Mouse (Mus musculus): Measurements from ENCODE around the gene Slfn4. TPM values are rescaled to one million over a fixed set of nuclear protein-coding genes. Genes with fewer than 3 reads are reported as not detected.
"Not testable (repeated sequence)": the region's sequence is repeated elsewhere in the genome, so short reads cannot be mapped to it uniquely, and the experiment has no call there.

Gene Slfn4
- polyA plus RNA-seq, 1 experiment from 2014 or later, result not detected

GRCm38 (mm10) chr11:83225371-83225960 lies 50.5 kb downstream of the Slfn4 start:
- no peak overlapping the region for H3K27ac ChIP-seq (replicated peaks)
- H3K4me1 ChIP-seq, result no peaks in the 10 kb centered on the region
- 90% methylated on average over 9 of the region's 9 CpGs for WGBS
- no peak overlapping the region for H3K4me3 ChIP-seq
- H3K36me3 ChIP-seq, result no peaks in the 10 kb centered on the region
- no peaks in the 10 kb centered on the region for H3K9me3 ChIP-seq (replicated peaks)
- H3K27me3 ChIP-seq (ENCODE audit: low read depth, poor library complexity, severe bottlenecking), result no peaks in the 10 kb centered on the region
- no peak for DNase-seq (ENCODE audit: low spot score)

GRCm38 (mm10) chr11:83227926-83228723 lies 53.1 kb downstream of the Slfn4 start:
- no peak overlapping the region for H3K27ac ChIP-seq (replicated peaks)
- no peak for DNase-seq (ENCODE audit: low spot score)
- WGBS, result 84% methylated on average over 7 of the region's 7 CpGs
- H3K27me3 ChIP-seq (ENCODE audit: low read depth, poor library complexity, severe bottlenecking), result no peaks in the 10 kb centered on the region
- no peaks in the 10 kb centered on the region for H3K9me3 ChIP-seq (replicated peaks)
- H3K4me3 ChIP-seq, result no peak overlapping the region
- no peaks in the 10 kb centered on the region for H3K4me1 ChIP-seq
- H3K36me3 ChIP-seq, result no peaks in the 10 kb centered on the region

DNA sequence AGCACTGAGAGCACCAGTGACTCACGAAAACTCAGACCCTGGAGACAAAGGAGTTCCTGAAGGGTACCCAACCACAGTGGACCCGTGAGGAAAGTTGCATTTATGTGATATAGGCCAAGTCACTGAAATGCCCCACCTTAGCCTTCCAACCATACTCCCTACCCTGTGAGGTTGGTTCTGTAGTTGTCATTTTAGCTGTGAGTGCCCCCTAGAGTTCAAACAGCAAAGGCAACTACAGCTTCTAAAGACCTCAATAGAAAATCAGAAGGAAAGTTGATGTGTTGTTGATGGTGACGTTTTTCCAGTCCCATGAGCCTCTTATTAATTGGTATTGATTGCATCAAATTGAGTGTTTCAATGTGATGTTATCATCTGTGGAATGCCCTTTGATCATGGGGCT lies 56.0 kb downstream of the Slfn4 start:
- H3K4me3 ChIP-seq, result no peak overlapping the region
- no peak for DNase-seq (ENCODE audit: low spot score)
- WGBS, result 80% methylated on average over 3 of the region's 3 CpGs
- H3K4me1 ChIP-seq, result no peaks in the 10 kb centered on the region
- H3K9me3 ChIP-seq (replicated peaks), result no peaks in the 10 kb centered on the region
- H3K27me3 ChIP-seq (ENCODE audit: low read depth, poor library complexity, severe bottlenecking), result no peaks in the 10 kb centered on the region
- no peaks in the 10 kb centered on the region for H3K36me3 ChIP-seq
- H3K27ac ChIP-seq (replicated peaks), result no peak overlapping the region

GRCm38 (mm10) chr11:83233621-83234020 lies 58.6 kb downstream of the Slfn4 start:
- H3K36me3 ChIP-seq; DNase-seq (ENCODE audit: low spot score); H3K27ac ChIP-seq (replicated peaks); H3K9me3 ChIP-seq (replicated peaks); H3K27me3 ChIP-seq (ENCODE audit: low read depth, poor library complexity, severe bottlenecking); H3K4me1 ChIP-seq; H3K4me3 ChIP-seq: not testable (repeated sequence)
- WGBS, result 56% methylated on average over 5 of the region's 5 CpGs

- not testable (repeated sequence) for H3K36me3 ChIP-seq; H3K27me3 ChIP-seq (ENCODE audit: low read depth, poor library complexity, severe bottlenecking); H3K27ac ChIP-seq (replicated peaks); H3K4me3 ChIP-seq; DNase-seq (ENCODE audit: low spot score); H3K9me3 ChIP-seq (replicated peaks); H3K4me1 ChIP-seq
- WGBS, result 86% methylated on average over 9 of the region's 9 CpGs
Measured at GRCm38 (mm10) chr11:83237390-83237789, 62.4 kb downstream of the Slfn4 start.

DNA sequence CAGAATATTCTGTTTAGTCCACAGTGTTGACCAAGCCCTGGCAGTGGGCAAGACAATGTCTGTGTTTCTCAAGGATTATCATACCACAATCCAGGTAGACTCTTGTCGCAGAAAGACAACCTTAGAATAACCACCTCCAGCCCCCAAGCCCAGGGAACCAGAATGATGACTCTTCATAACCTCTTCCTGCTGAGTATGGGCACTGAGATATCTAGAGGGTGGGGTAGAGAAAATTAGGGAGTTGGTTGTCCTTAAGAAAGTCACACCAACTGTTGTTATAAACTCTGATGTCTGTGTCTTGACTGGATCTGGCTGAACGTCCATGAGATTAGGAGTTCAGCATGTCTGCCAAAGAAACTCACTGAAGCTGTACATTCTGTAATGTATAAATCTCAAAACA lies 63.4 kb downstream of the Slfn4 start:
- WGBS, result 97% methylated on average over 2 of the region's 2 CpGs
- H3K27ac ChIP-seq (replicated peaks), result no peak overlapping the region
- no peaks in the 10 kb centered on the region for H3K9me3 ChIP-seq (replicated peaks)
- no peaks in the 10 kb centered on the region for H3K36me3 ChIP-seq
- H3K4me1 ChIP-seq, result 0 out of 2 replicates have a peak, but pooled peaks cover 2% of the 10 kb centered on the region
- no peaks in the 10 kb centered on the region for H3K27me3 ChIP-seq (ENCODE audit: low read depth, poor library complexity, severe bottlenecking)
- DNase-seq (ENCODE audit: low spot score), result no peak
- no peak overlapping the region for H3K4me3 ChIP-seq

DNA sequence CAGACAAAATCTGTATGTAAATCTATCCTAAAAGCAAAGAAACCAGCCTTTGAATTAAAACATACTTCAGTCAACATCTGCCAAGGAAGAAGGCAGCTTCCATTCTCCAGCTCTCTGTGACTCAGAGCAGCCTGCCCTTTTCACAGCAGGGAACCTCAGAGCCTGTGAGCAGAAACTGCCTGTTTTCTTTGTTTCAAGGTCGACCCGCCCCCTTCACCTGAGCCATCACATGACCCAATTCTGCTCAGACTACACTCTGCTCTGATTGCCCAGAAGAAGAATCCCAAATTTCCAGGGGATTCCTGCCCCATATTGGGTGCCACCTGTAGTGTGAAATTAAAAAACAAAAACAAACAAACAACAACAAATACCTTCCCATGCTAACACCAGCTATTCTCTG lies 64.8 kb downstream of the Slfn4 start:
- DNase-seq (ENCODE audit: low spot score), result no peak
- 0 out of 2 replicates have a peak, but pooled peaks cover 2% of the 10 kb centered on the region for H3K4me1 ChIP-seq
- H3K36me3 ChIP-seq, result no peaks in the 10 kb centered on the region
- H3K27ac ChIP-seq (replicated peaks), result no peak overlapping the region
- 29% methylated on average over 2 of the region's 2 CpGs for WGBS
- H3K9me3 ChIP-seq (replicated peaks), result no peaks in the 10 kb centered on the region
- H3K4me3 ChIP-seq, result no peak overlapping the region
- no peaks in the 10 kb centered on the region for H3K27me3 ChIP-seq (ENCODE audit: low read depth, poor library complexity, severe bottlenecking)

Other genes with a start within 250 kb of the Slfn4 start
- 0.11 and 0.22 TPM in 2 replicates for gene Slfn5, start 223.8 kb upstream of the Slfn4 start, polyA plus RNA-seq (2016; fragmentation: Nextera tagmentation; extraction: Ambion mirVana)
- gene Slfn9, start 183.4 kb upstream of the Slfn4 start, polyA plus RNA-seq (2016; fragmentation: Nextera tagmentation; extraction: Ambion mirVana), result 7.4 and 9.3 TPM in 2 replicates
- gene Slfn8, start 154.4 kb upstream of the Slfn4 start, polyA plus RNA-seq (2016; fragmentation: Nextera tagmentation; extraction: Ambion mirVana), result 0.19 and 0.24 TPM in 2 replicates
- 0.85 and 1.6 TPM in 2 replicates for gene Slfn2, start 110.1 kb upstream of the Slfn4 start, polyA plus RNA-seq (2016; fragmentation: Nextera tagmentation; extraction: Ambion mirVana)
- not detected in 2 replicates for gene Slfn1, start 58.3 kb upstream of the Slfn4 start, polyA plus RNA-seq (2016; fragmentation: Nextera tagmentation; extraction: Ambion mirVana)
- gene Slfn3, start 16.1 kb downstream of the Slfn4 start, polyA plus RNA-seq (2016; fragmentation: Nextera tagmentation; extraction: Ambion mirVana), result 0.33 and 0.41 TPM in 2 replicates
- gene Slfn14, start 111.5 kb downstream of the Slfn4 start, polyA plus RNA-seq (2016; fragmentation: Nextera tagmentation; extraction: Ambion mirVana), result 0.12 and 0.21 TPM in 2 replicates
- 73.5 and 89.6 TPM in 2 replicates for gene Ap2b1, start 123.8 kb downstream of the Slfn4 start, polyA plus RNA-seq (2016; fragmentation: Nextera tagmentation; extraction: Ambion mirVana)
- gene Pex12, start 127.4 kb downstream of the Slfn4 start, polyA plus RNA-seq (2016; fragmentation: Nextera tagmentation; extraction: Ambion mirVana), result 17.0 and 18.0 TPM in 2 replicates
- 3.9 and 6.5 TPM in 2 replicates for gene Rasl10b, start 234.0 kb downstream of the Slfn4 start, polyA plus RNA-seq (2016; fragmentation: Nextera tagmentation; extraction: Ambion mirVana)

Measured in midbrain, embryonic 10.5 days (tissue).